Mouse (Mus musculus): ENCODE results near the gene Mrpl55. TPM values are rescaled to one million over a fixed set of nuclear protein-coding genes. Genes with fewer than 3 reads are reported as not detected.

Mrpl55 gene
- polyA plus RNA-seq, 1 experiment from 2014 or later: 96.5 TPM

GRCm38 (mm10) chr11:59239428-59239785, 37.1 kb downstream of the Mrpl55 start:
- Histone ChIP-seq H3K9me3 (no peaks in the 10 kb centered on the region), H3K4me3 (replicated peaks) (no peak overlapping the region), H3K36me3 (no peaks in the 10 kb centered on the region), H3K9ac (replicated peaks) (no peak overlapping the region), H3K27me3 (peaks cover 29% of the 10 kb centered on the region), H3K4me2 (replicated peaks) (no peak overlapping the region), H3K27ac (no peak overlapping the region), H3K4me1 (replicated peaks) (peaks cover 12% of the 10 kb centered on the region)
- ATAC-seq: peak; percentile 31
- 75% methylated on average over 4 of the region's 4 CpGs for WGBS

GRCm38 (mm10) chr11:59239796-59240195, 37.5 kb downstream of the Mrpl55 start:
- H3K27me3 ChIP-seq: peaks cover 29% of the 10 kb centered on the region
- H3K4me3 ChIP-seq (replicated peaks): no peak overlapping the region
- no peak overlapping the region for H3K4me2 ChIP-seq (replicated peaks)
- WGBS: 72% methylated on average over 4 of the region's 4 CpGs
- ATAC-seq: 0 out of 2 replicates have a peak, but pooled peaks have one; percentile 18
- peaks cover 12% of the 10 kb centered on the region for H3K4me1 ChIP-seq (replicated peaks)
- H3K36me3 ChIP-seq: no peaks in the 10 kb centered on the region
- H3K9me3 ChIP-seq: no peaks in the 10 kb centered on the region
- no peak overlapping the region for H3K9ac ChIP-seq (replicated peaks)
- H3K27ac ChIP-seq: no peak overlapping the region

- 63% methylated on average over 3 of the region's 3 CpGs for WGBS
These were observed 39.6 kb downstream of the Mrpl55 start for GRCm38 (mm10) chr11:59241841-59242240.

GRCm38 (mm10) chr11:59243856-59244255, 41.6 kb downstream of the Mrpl55 start:
- WGBS: 55% methylated on average over 6 of the region's 6 CpGs
- Histone ChIP-seq H3K27ac (no peak overlapping the region), H3K4me1 (replicated peaks) (peaks cover 6% of the 10 kb centered on the region), H3K4me3 (replicated peaks) (no peak overlapping the region), H3K4me2 (replicated peaks) (no peak overlapping the region), H3K9me3 (no peaks in the 10 kb centered on the region), H3K9ac (replicated peaks) (no peak overlapping the region), H3K27me3 (peaks cover 37% of the 10 kb centered on the region), H3K36me3 (no peaks in the 10 kb centered on the region)
- ATAC-seq: no peak

More at GRCm38 (mm10) chr11:59241841-59242240, 39.6 kb downstream of the Mrpl55 start:
- H3K27me3 ChIP-seq: peaks cover 29% of the 10 kb centered on the region
- no peak overlapping the region for H3K4me3 ChIP-seq (replicated peaks)
- no peak overlapping the region for H3K27ac ChIP-seq
- H3K36me3 ChIP-seq: no peaks in the 10 kb centered on the region
- no peak overlapping the region for H3K4me2 ChIP-seq (replicated peaks)
- no peak for ATAC-seq
- no peaks in the 10 kb centered on the region for H3K9me3 ChIP-seq
- H3K4me1 ChIP-seq (replicated peaks): peaks cover 12% of the 10 kb centered on the region
- no peak overlapping the region for H3K9ac ChIP-seq (replicated peaks)

GRCm38 (mm10) chr11:59248101-59248500, 45.8 kb downstream of the Mrpl55 start:
- no peak overlapping the region for H3K4me3 ChIP-seq (replicated peaks)
- no peak overlapping the region for H3K4me2 ChIP-seq (replicated peaks)
- no peaks in the 10 kb centered on the region for H3K9me3 ChIP-seq
- H3K9ac ChIP-seq (replicated peaks): no peak overlapping the region
- H3K36me3 ChIP-seq: no peaks in the 10 kb centered on the region
- WGBS: 77% methylated on average over 10 of the region's 10 CpGs
- peaks cover 25% of the 10 kb centered on the region for H3K27me3 ChIP-seq
- ATAC-seq: no peak
- no peak overlapping the region for H3K27ac ChIP-seq
- H3K4me1 ChIP-seq (replicated peaks): no peaks in the 10 kb centered on the region

Other genes starting within 250 kb of the Mrpl55 start
- 149 and 155 TPM in 2 replicates for gene Hist3h2a, start 247.8 kb upstream of the Mrpl55 start, polyA plus RNA-seq (2015; fragmentation: Nextera tagmentation; extraction: Ambion mirVana)
- 1.1 and 1.3 TPM in 2 replicates for gene Trim17, start 247.8 kb upstream of the Mrpl55 start, polyA plus RNA-seq (2015; fragmentation: Nextera tagmentation; extraction: Ambion mirVana)
- 18.7 and 21.9 TPM in 2 replicates for gene Trim11, start 224.4 kb upstream of the Mrpl55 start, polyA plus RNA-seq (2015; fragmentation: Nextera tagmentation; extraction: Ambion mirVana)
- 0.04 and 0.08 TPM in 2 replicates for gene Obscn, start 66.1 kb upstream of the Mrpl55 start, polyA plus RNA-seq (2015; fragmentation: Nextera tagmentation; extraction: Ambion mirVana)
- 7.2 and 7.6 TPM in 2 replicates for gene Iba57, start 38.7 kb upstream of the Mrpl55 start, polyA plus RNA-seq (2015; fragmentation: Nextera tagmentation; extraction: Ambion mirVana)
- 0.35 TPM in 1 of 2 replicates, not detected in the other for gene Gjc2, start 19.3 kb upstream of the Mrpl55 start, polyA plus RNA-seq (2015; fragmentation: Nextera tagmentation; extraction: Ambion mirVana)
- 155 and 159 TPM in 2 replicates for gene Guk1, start 10.3 kb upstream of the Mrpl55 start, polyA plus RNA-seq (2015; fragmentation: Nextera tagmentation; extraction: Ambion mirVana)
- gene 2310033P09Rik, start 5.8 kb downstream of the Mrpl55 start, polyA plus RNA-seq (2015; fragmentation: Nextera tagmentation; extraction: Ambion mirVana): 32.5 and 32.6 TPM in 2 replicates
- gene Arf1, start 25.8 kb downstream of the Mrpl55 start, polyA plus RNA-seq (2015; fragmentation: Nextera tagmentation; extraction: Ambion mirVana): 602 and 607 TPM in 2 replicates
- gene Wnt3a, start 88.3 kb downstream of the Mrpl55 start, polyA plus RNA-seq (2015; fragmentation: Nextera tagmentation; extraction: Ambion mirVana): 0.68 and 3.0 TPM in 2 replicates
- 2.9 and 6.0 TPM in 2 replicates for gene Wnt9a, start 104.4 kb downstream of the Mrpl55 start, polyA plus RNA-seq (2015; fragmentation: Nextera tagmentation; extraction: Ambion mirVana)
- not detected in 2 replicates for gene Prss38, start 173.2 kb downstream of the Mrpl55 start, polyA plus RNA-seq (2015; fragmentation: Nextera tagmentation; extraction: Ambion mirVana)
- 14.3 TPM in 2 replicates for gene Jmjd4, start 247.6 kb downstream of the Mrpl55 start, polyA plus RNA-seq (2015; fragmentation: Nextera tagmentation; extraction: Ambion mirVana)
- gene Snap47, start 248.7 kb downstream of the Mrpl55 start, polyA plus RNA-seq (2015; fragmentation: Nextera tagmentation; extraction: Ambion mirVana): 352 and 380 TPM in 2 replicates